Mouse (Mus musculus): ENCODE measurements around the gene Postn.

DNA sequence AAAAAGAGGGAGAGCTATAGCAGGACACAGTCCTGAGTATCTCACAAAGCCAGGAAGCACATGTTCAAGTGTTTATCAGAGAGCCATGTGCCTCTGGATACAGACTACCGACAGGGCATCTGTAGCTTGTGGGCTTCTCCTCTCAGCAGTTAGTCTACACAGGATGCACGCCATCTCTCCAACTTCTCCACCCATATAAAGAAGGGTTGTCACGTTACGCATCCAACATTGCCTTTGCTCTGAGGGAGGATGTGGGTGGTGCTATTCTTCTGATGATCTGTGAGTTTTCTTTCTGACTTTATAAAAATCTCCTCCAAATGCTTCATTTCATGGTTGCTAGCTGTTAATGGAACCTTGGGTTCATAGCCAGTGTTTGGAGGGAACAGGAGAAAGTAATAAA is 63.2 kb downstream of the Postn start:
- no peak for TF ChIP-seq CTCF (conservative IDR thresholded peaks at IDR 0.05; ENCODE audit: low read length)
- TF ChIP-seq POU5F1 (IDR thresholded peaks at IDR 0.05; ENCODE audit: borderline replicate concordance, low read length), result no peak
- no peak for TF ChIP-seq NANOG (IDR thresholded peaks at IDR 0.05; ENCODE audit: borderline replicate concordance, low read length)
